9 mouse cellular contexts compared by ENCODE assay signal in the genomic region with DNA sequence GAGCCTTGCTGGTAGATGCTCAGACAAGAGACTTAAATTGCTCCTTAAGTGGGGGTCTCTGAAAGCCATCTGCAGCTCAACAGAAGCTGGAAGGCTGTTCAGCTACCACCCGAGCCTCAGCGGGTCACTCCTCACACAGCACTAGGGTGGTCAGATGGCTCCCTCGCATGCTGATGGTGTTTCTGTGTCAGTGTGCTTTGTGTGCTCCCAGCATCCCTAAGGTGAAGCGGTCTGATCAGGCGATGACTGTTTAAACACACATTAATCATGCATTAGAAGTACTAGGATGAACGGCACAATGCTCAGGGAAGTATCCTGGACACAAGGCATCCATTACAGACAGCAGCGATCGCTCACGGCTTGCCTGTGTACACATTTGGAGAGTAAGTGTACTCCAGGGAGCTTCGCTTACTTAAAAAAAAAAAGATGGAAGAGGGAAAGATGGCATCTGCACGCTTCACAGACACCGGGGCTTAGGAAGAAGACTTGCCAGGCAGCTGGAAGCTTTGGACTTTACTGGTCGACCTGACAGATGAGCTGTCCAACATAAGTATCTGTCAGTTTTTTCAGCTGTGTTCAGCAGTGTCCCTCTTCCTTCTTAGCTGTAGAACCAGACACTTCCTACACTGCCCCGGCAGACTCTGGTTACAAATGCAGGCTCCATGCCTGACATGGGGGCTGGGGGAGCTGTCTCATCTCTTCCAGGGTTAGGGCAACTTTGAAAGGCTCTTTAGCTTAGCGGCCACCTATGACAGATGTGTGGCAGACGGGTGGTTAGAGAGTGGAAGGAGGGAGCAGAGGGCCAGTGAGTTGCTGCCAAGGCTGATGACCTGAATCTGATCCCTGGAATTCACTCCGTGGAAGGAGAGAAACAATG.
DNase-seq lines count a peak whose midpoint lies in the region; ATAC-seq lines count a peak whose summit lies in the region.
"Had no signal": no experiment of that assay in that cellular context is flagged by ENCODE, and none has a peak within 500 bp of the region (broad histone marks: within the 10 kb centered on the region; RNA-seq: fewer than 3 reads in every experiment).

No protein-coding gene starts in this region.

- DNase-seq in kidney, adult 8-10 months = no peak
- peak; percentile 19 for DNase-seq in embryo, embryonic 11.5 days (ENCODE audit: low read depth, low spot score)
- DNase-seq in thymus, postnatal 10 days (ENCODE audit: low spot score in 2 of 2) = no peak
- DNase-seq in urinary bladder, postnatal 36 days (ENCODE audit: low spot score in 2 of 2) = no peak
- DNase-seq: kidney, adult 11 months; thymus, postnatal 14 days had no signal

- ATAC-seq in kidney, embryonic 16.5 days (ENCODE audit: low FRiP score, low TSS enrichment) = peak; percentile 72
- peak; percentile 32; the same call in 1 of the 2 replicates for ATAC-seq in hindbrain, embryonic 15.5 days (ENCODE audit: low FRiP score, low read depth)
- peak; percentile 41; the same call in 1 of the 2 replicates for ATAC-seq in neural tube, embryonic 13.5 days (ENCODE audit: low read depth)

- WGBS in kidney, embryonic 16.5 days = 17% methylated on average over 17 of the region's 17 CpGs
- WGBS in hindbrain, embryonic 15.5 days = 26% methylated on average over 17 of the region's 17 CpGs
- WGBS in neural tube, embryonic 13.5 days = 34% methylated on average over 17 of the region's 17 CpGs

- 0 out of 2 replicates have a peak, but pooled peaks cover 2% of the 10 kb centered on the region for H3K9me3 ChIP-seq in kidney, embryonic 16.5 days (ENCODE audit: low read length)
- H3K9me3 ChIP-seq in hindbrain, embryonic 15.5 days = no peaks in the 10 kb centered on the region
- no peaks in the 10 kb centered on the region for H3K9me3 ChIP-seq in neural tube, embryonic 13.5 days

- H3K4me3 ChIP-seq in kidney, embryonic 16.5 days (ENCODE audit: low read length) = no peak overlapping the region
- H3K4me3 ChIP-seq in hindbrain, embryonic 15.5 days = no peak overlapping the region
- H3K4me3 ChIP-seq in neural tube, embryonic 13.5 days = no peak overlapping the region

- H3K9ac ChIP-seq in kidney, embryonic 16.5 days (replicated peaks; ENCODE audit: low read length) = no peak overlapping the region
- no peak overlapping the region for H3K9ac ChIP-seq in hindbrain, embryonic 15.5 days
- H3K9ac ChIP-seq in neural tube, embryonic 13.5 days = no peak overlapping the region

- H3K27ac ChIP-seq in kidney, embryonic 16.5 days (ENCODE audit: low read length) = no peak overlapping the region; the same call in 1 of the 2 replicates
- no peak overlapping the region for H3K27ac ChIP-seq in hindbrain, embryonic 15.5 days (replicated peaks)
- H3K27ac ChIP-seq in neural tube, embryonic 13.5 days (replicated peaks) = peak overlapping the region; percentile 18

- H3K4me2 ChIP-seq in kidney, embryonic 16.5 days (replicated peaks; ENCODE audit: low read depth, low read length) = 0 out of 2 replicates have a peak overlapping the region, but pooled peaks have one; percentile 0
- H3K4me2 ChIP-seq in hindbrain, embryonic 15.5 days = no peak overlapping the region
- peak overlapping the region; percentile 17 for H3K4me2 ChIP-seq in neural tube, embryonic 13.5 days

- H3K4me1 ChIP-seq in kidney, embryonic 16.5 days (ENCODE audit: insufficient read depth, low read length) = peaks cover 9% of the 10 kb centered on the region
- peaks cover 41% of the 10 kb centered on the region for H3K4me1 ChIP-seq in hindbrain, embryonic 15.5 days (replicated peaks)
- peaks cover 39% of the 10 kb centered on the region for H3K4me1 ChIP-seq in neural tube, embryonic 13.5 days (replicated peaks)

- H3K27me3 ChIP-seq in kidney, embryonic 16.5 days (ENCODE audit: insufficient read depth, low read length) = no peaks in the 10 kb centered on the region
- no peaks in the 10 kb centered on the region for H3K27me3 ChIP-seq in hindbrain, embryonic 15.5 days
- H3K27me3 ChIP-seq in neural tube, embryonic 13.5 days = no peaks in the 10 kb centered on the region

- H3K36me3 ChIP-seq in kidney, embryonic 16.5 days (ENCODE audit: insufficient read depth, low read length) = no peaks in the 10 kb centered on the region
- no peaks in the 10 kb centered on the region for H3K36me3 ChIP-seq in hindbrain, embryonic 15.5 days
- no peaks in the 10 kb centered on the region for H3K36me3 ChIP-seq in neural tube, embryonic 13.5 days
